Mouse (Mus musculus) midbrain, embryonic 12.5 days (tissue): Measurements from ENCODE around the gene Man2a2. TPM values are rescaled to one million over a fixed set of nuclear protein-coding genes. Genes with fewer than 3 reads are reported as not detected.

Source experiments
- ATAC-seq: fragments of 200-750 bp; cut with Nextera tagmentation; 2 replicates; pipeline ENCODE4 v1.8.0; 2017; ENCODE audit warnings: low read depth, moderate TSS enrichment, moderate library complexity; ENCODE audit not compliant: low FRiP score
- H3K27ac ChIP-seq: fragments of 300-500 bp; sonication (generic); replicated peaks from 2 replicates; pipeline ENCODE4 v1.5.1; 2016; ENCODE audit warnings: mild to moderate bottlenecking
- H3K27me3 ChIP-seq: fragments of 300-500 bp; sonication (generic); 2 replicates; pipeline ENCODE4 v1.6.1; 2016; ENCODE audit warnings: mild to moderate bottlenecking
- H3K36me3 ChIP-seq: fragments of 300-500 bp; sonication (generic); 2 replicates; pipeline ENCODE4 v1.6.1; 2016
- H3K4me1 ChIP-seq: fragments of 300-500 bp; sonication (generic); 2 replicates; pipeline ENCODE4 v1.6.1; 2016
- H3K4me2 ChIP-seq: fragments of 300-500 bp; sonication (generic); replicated peaks from 2 replicates; pipeline ENCODE4 v1.6.1; 2016; ENCODE audit warnings: mild to moderate bottlenecking, moderate library complexity
- H3K4me3 ChIP-seq: fragments of 300-500 bp; sonication (generic); 2 replicates; pipeline ENCODE4 v1.5.1; 2016; ENCODE audit warnings: mild to moderate bottlenecking
- H3K9ac ChIP-seq: fragments of 300-500 bp; sonication (generic); replicated peaks from 2 replicates; pipeline ENCODE4 v1.6.1; 2016; ENCODE audit warnings: mild to moderate bottlenecking, moderate library complexity
- H3K9me3 ChIP-seq: fragments of 300-500 bp; sonication (generic); 2 replicates; pipeline ENCODE4 v1.6.1; 2016; ENCODE audit warnings: mild to moderate bottlenecking
- WGBS: fragments of 180-500 bp; shearing (Covaris S2); methylation state at CpG from one replicate; pipeline ENCODE4 v1.1.7; 2016; 5-methylcytosine and 5-hydroxymethylcytosine counted together
- polyA plus RNA-seq: library from polyadenylated mRNA; unstranded; fragments of >200 nt; fragmentation: Nextera tagmentation; extraction: Ambion mirVana; gene quantifications from 2 replicates; pipeline ENCODE4 v1.2.1, GENCODE M21; 2016

The Man2a2 gene
- polyA plus RNA-seq, 1 experiment from 2014 or later: 23.1 TPM

GRCm38 (mm10) chr7:80375376-80376039 lies 4.3 kb upstream of the Man2a2 start:
- Histone ChIP-seq H3K9me3 (no peaks in the 10 kb centered on the region), H3K4me3 (no peak overlapping the region), H3K27me3 (0 out of 2 replicates have a peak, but pooled peaks cover 6% of the 10 kb centered on the region), H3K9ac (no peak overlapping the region), H3K4me1 (no peaks in the 10 kb centered on the region; the same call in 1 of the 2 replicates), H3K4me2 (no peak overlapping the region), H3K36me3 (no peaks in the 10 kb centered on the region), H3K27ac (no peak overlapping the region)
- ATAC-seq: no peak
- WGBS: 90% methylated on average over 9 of the region's 9 CpGs

GRCm38 (mm10) chr7:80374733-80375132 lies 3.6 kb upstream of the Man2a2 start:
- 94% methylated on average over 3 of the region's 3 CpGs for WGBS
- ATAC-seq: no peak

GRCm38 (mm10) chr7:80374280-80374679 lies 3.1 kb upstream of the Man2a2 start:
- ATAC-seq: no peak
- Histone ChIP-seq H3K27ac (no peak overlapping the region), H3K27me3 (0 out of 2 replicates have a peak, but pooled peaks cover 6% of the 10 kb centered on the region), H3K9me3 (no peaks in the 10 kb centered on the region), H3K4me3 (no peak overlapping the region), H3K9ac (no peak overlapping the region), H3K36me3 (no peaks in the 10 kb centered on the region), H3K4me2 (no peak overlapping the region), H3K4me1 (peaks cover 12% of the 10 kb centered on the region)
- 67% methylated on average over 3 of the region's 3 CpGs for WGBS

More at GRCm38 (mm10) chr7:80374733-80375132, 3.6 kb upstream of the Man2a2 start:
- no peaks in the 10 kb centered on the region for H3K9me3 ChIP-seq
- H3K9ac ChIP-seq: no peak overlapping the region
- peaks cover 7% of the 10 kb centered on the region for H3K4me1 ChIP-seq
- no peak overlapping the region for H3K4me3 ChIP-seq
- no peak overlapping the region for H3K4me2 ChIP-seq
- H3K36me3 ChIP-seq: no peaks in the 10 kb centered on the region
- H3K27ac ChIP-seq: no peak overlapping the region
- H3K27me3 ChIP-seq: 0 out of 2 replicates have a peak, but pooled peaks cover 6% of the 10 kb centered on the region

GRCm38 (mm10) chr7:80373850-80374249 lies 2.7 kb upstream of the Man2a2 start:
- 89% methylated on average over 12 of the region's 12 CpGs for WGBS
- peaks cover 12% of the 10 kb centered on the region for H3K4me1 ChIP-seq
- H3K4me2 ChIP-seq: no peak overlapping the region
- H3K27me3 ChIP-seq: 0 out of 2 replicates have a peak, but pooled peaks cover 6% of the 10 kb centered on the region
- ATAC-seq: no peak
- H3K36me3 ChIP-seq: no peaks in the 10 kb centered on the region
- no peak overlapping the region for H3K27ac ChIP-seq
- no peaks in the 10 kb centered on the region for H3K9me3 ChIP-seq
- H3K9ac ChIP-seq: no peak overlapping the region
- H3K4me3 ChIP-seq: no peak overlapping the region

- peaks cover 3% of the 10 kb centered on the region for H3K36me3 ChIP-seq
- no peak overlapping the region for H3K4me2 ChIP-seq
- 0 out of 2 replicates have a peak, but pooled peaks cover 6% of the 10 kb centered on the region for H3K27me3 ChIP-seq
- peaks cover 12% of the 10 kb centered on the region for H3K4me1 ChIP-seq
- H3K4me3 ChIP-seq: no peak overlapping the region
- H3K9me3 ChIP-seq: no peaks in the 10 kb centered on the region
- no peak overlapping the region for H3K9ac ChIP-seq
- no peak for ATAC-seq
- no peak overlapping the region for H3K27ac ChIP-seq
- WGBS: 84% methylated on average over 4 of the region's 4 CpGs
These were observed 2.2 kb upstream of the Man2a2 start for GRCm38 (mm10) chr7:80373352-80373751.

GRCm38 (mm10) chr7:80372667-80373066 lies 1.5 kb upstream of the Man2a2 start:
- WGBS: 66% methylated on average over 2 of the region's 2 CpGs
- ATAC-seq: no peak
- Histone ChIP-seq H3K4me2 (no peak overlapping the region), H3K27ac (no peak overlapping the region), H3K4me1 (peaks cover 12% of the 10 kb centered on the region), H3K9me3 (no peaks in the 10 kb centered on the region), H3K9ac (no peak overlapping the region), H3K36me3 (peaks cover 10% of the 10 kb centered on the region), H3K27me3 (0 out of 2 replicates have a peak, but pooled peaks cover 6% of the 10 kb centered on the region), H3K4me3 (no peak overlapping the region)

- Histone ChIP-seq H3K9me3 (no peaks in the 10 kb centered on the region), H3K36me3 (peaks cover 15% of the 10 kb centered on the region), H3K4me1 (peaks cover 12% of the 10 kb centered on the region), H3K4me3 (no peak overlapping the region), H3K9ac (no peak overlapping the region), H3K4me2 (no peak overlapping the region), H3K27me3 (0 out of 2 replicates have a peak, but pooled peaks cover 6% of the 10 kb centered on the region), H3K27ac (no peak overlapping the region)
- no peak for ATAC-seq
- WGBS: 82% methylated on average over 3 of the region's 3 CpGs
These were observed 991 bp upstream of the Man2a2 start for GRCm38 (mm10) chr7:80372166-80372565.

- peak overlapping the region; percentile 82 for H3K4me2 ChIP-seq
- no peaks in the 10 kb centered on the region for H3K9me3 ChIP-seq
- peak overlapping the region; percentile 81 for H3K27ac ChIP-seq
- peaks cover 12% of the 10 kb centered on the region for H3K4me1 ChIP-seq
- peak overlapping the region; percentile 90 for H3K9ac ChIP-seq
- 0 out of 2 replicates have a peak, but pooled peaks cover 6% of the 10 kb centered on the region for H3K27me3 ChIP-seq
- under 1% methylated on average over 31 of the region's 31 CpGs for WGBS
- H3K36me3 ChIP-seq: peaks cover 30% of the 10 kb centered on the region
- peak; percentile 36 for ATAC-seq
- peak overlapping the region; percentile 91 for H3K4me3 ChIP-seq
These were observed 530 bp downstream of the Man2a2 start for GRCm38 (mm10) chr7:80370649-80371040.

- no peak for ATAC-seq
- WGBS: 61% methylated on average over 4 of the region's 4 CpGs
- H3K4me1 ChIP-seq: peaks cover 12% of the 10 kb centered on the region
These were observed 1.2 kb downstream of the Man2a2 start for GRCm38 (mm10) chr7:80369967-80370431.

GRCm38 (mm10) chr7:80369461-80369860 lies 1.7 kb downstream of the Man2a2 start:
- H3K9me3 ChIP-seq: no peaks in the 10 kb centered on the region
- 74% methylated on average over 5 of the region's 5 CpGs for WGBS
- no peak overlapping the region for H3K9ac ChIP-seq
- peaks cover 42% of the 10 kb centered on the region for H3K36me3 ChIP-seq
- H3K4me1 ChIP-seq: peaks cover 12% of the 10 kb centered on the region
- peak overlapping the region; percentile 82; the same call in 1 of the 2 replicates for H3K4me2 ChIP-seq
- no peak for ATAC-seq
- no peak overlapping the region for H3K27ac ChIP-seq
- H3K27me3 ChIP-seq: 0 out of 2 replicates have a peak, but pooled peaks cover 5% of the 10 kb centered on the region
- peak overlapping the region; percentile 91; the same call in 1 of the 2 replicates for H3K4me3 ChIP-seq

More at GRCm38 (mm10) chr7:80369967-80370431, 1.2 kb downstream of the Man2a2 start:
- Histone ChIP-seq H3K9me3 (no peaks in the 10 kb centered on the region), H3K27me3 (0 out of 2 replicates have a peak, but pooled peaks cover 6% of the 10 kb centered on the region), H3K9ac (peak overlapping the region; percentile 90), H3K36me3 (peaks cover 36% of the 10 kb centered on the region), H3K4me3 (peak overlapping the region; percentile 91), H3K27ac (peak overlapping the region; percentile 81; the same call in 1 of the 2 replicates), H3K4me2 (peak overlapping the region; percentile 82)

GRCm38 (mm10) chr7:80368635-80369421 lies 2.3 kb downstream of the Man2a2 start:
- no peaks in the 10 kb centered on the region for H3K27me3 ChIP-seq
- no peak for ATAC-seq
- H3K9me3 ChIP-seq: no peaks in the 10 kb centered on the region
- 88% methylated on average over 20 of the region's 20 CpGs for WGBS
- H3K9ac ChIP-seq: no peak overlapping the region
- peaks cover 48% of the 10 kb centered on the region for H3K36me3 ChIP-seq
- peaks cover 12% of the 10 kb centered on the region for H3K4me1 ChIP-seq
- H3K4me2 ChIP-seq: 0 out of 2 replicates have a peak overlapping the region, but pooled peaks have one; percentile 2
- no peak overlapping the region for H3K4me3 ChIP-seq
- H3K27ac ChIP-seq: no peak overlapping the region

GRCm38 (mm10) chr7:80368009-80368408 lies 3.2 kb downstream of the Man2a2 start:
- WGBS: 90% methylated on average over 9 of the region's 9 CpGs

More at GRCm38 (mm10) chr7:80368009-80368408, 3.2 kb downstream of the Man2a2 start:
- ATAC-seq: no peak
- Histone ChIP-seq H3K27ac (no peak overlapping the region), H3K4me1 (peaks cover 12% of the 10 kb centered on the region), H3K9me3 (no peaks in the 10 kb centered on the region), H3K27me3 (no peaks in the 10 kb centered on the region), H3K4me3 (no peak overlapping the region), H3K4me2 (no peak overlapping the region), H3K36me3 (peaks cover 56% of the 10 kb centered on the region), H3K9ac (no peak overlapping the region)
